Mouse (Mus musculus) midbrain, embryonic 16.5 days (tissue): ENCODE measurements around the gene Picalm. TPM values are rescaled to one million over a fixed set of nuclear protein-coding genes. Genes with fewer than 3 reads are reported as not detected.
"Not testable (repeated sequence)": the region's sequence is repeated elsewhere in the genome, so short reads cannot be mapped to it uniquely, and the experiment has no call there.

Experiments used
- ATAC-seq: fragments of 200-750 bp; cut with Nextera tagmentation; 2 replicates; pipeline ENCODE4 v1.8.0; 2017; ENCODE audit warnings: moderate TSS enrichment
- H3K27ac ChIP-seq: fragments of 300-500 bp; sonication (generic); 2 replicates; pipeline ENCODE4 v1.5.1; 2014; ENCODE audit warnings: mild to moderate bottlenecking, low read length, mixed read lengths
- H3K27me3 ChIP-seq: fragments of 300-500 bp; sonication (generic); 2 replicates; pipeline ENCODE4 v1.6.1; 2014; ENCODE audit warnings: low read depth, low read length, mixed read lengths; ENCODE audit not compliant: control insufficient read depth, insufficient read depth
- H3K36me3 ChIP-seq: fragments of 300-500 bp; sonication (generic); 2 replicates; pipeline ENCODE4 v1.6.1; 2014; ENCODE audit warnings: mild to moderate bottlenecking, low read length, moderate library complexity, mixed read lengths; ENCODE audit not compliant: control insufficient read depth, insufficient read depth
- H3K4me1 ChIP-seq: fragments of 300-500 bp; sonication (generic); 2 replicates; pipeline ENCODE4 v1.6.1; 2014; ENCODE audit warnings: mild to moderate bottlenecking, low read length, mixed read lengths; ENCODE audit not compliant: control insufficient read depth, insufficient read depth
- H3K4me2 ChIP-seq: fragments of 300-500 bp; sonication (generic); 2 replicates; pipeline ENCODE4 v1.6.1; 2014; ENCODE audit warnings: mild to moderate bottlenecking, low read length, mixed read lengths
- H3K4me3 ChIP-seq: fragments of 300-500 bp; sonication (generic); 2 replicates; pipeline ENCODE4 v1.5.1; 2014; ENCODE audit warnings: low read depth, mild to moderate bottlenecking, low read length, moderate library complexity, mixed read lengths
- H3K9ac ChIP-seq: fragments of 300-500 bp; sonication (generic); 2 replicates; pipeline ENCODE4 v1.6.1; 2014; ENCODE audit warnings: low read depth, low read length, mixed read lengths
- H3K9me3 ChIP-seq: fragments of 300-500 bp; sonication (generic); replicated peaks from 2 replicates; pipeline ENCODE4 v1.6.1; 2014; ENCODE audit warnings: mild to moderate bottlenecking, low read length, mixed read lengths; ENCODE audit not compliant: control insufficient read depth, poor library complexity, severe bottlenecking
- WGBS: fragments of 180-500 bp; shearing (Covaris S2); extraction: QIAGEN DNeasy Blood & Tissue Kit; methylation state at CpG from one replicate; pipeline ENCODE4 v1.1.7; 2014; 5-methylcytosine and 5-hydroxymethylcytosine counted together
- polyA plus RNA-seq: library from polyadenylated mRNA; unstranded; fragments of >200 nt; fragmentation: Nextera tagmentation; extraction: Ambion mirVana; gene quantifications from 2 replicates; pipeline ENCODE4 v1.2.1, GENCODE M21; 2015

The Picalm gene
- polyA plus RNA-seq, 1 experiment from 2014 or later, result 38.9 TPM

- ATAC-seq, result no peak
- H3K27me3 ChIP-seq, result no peaks in the 10 kb centered on the region
- H3K9ac ChIP-seq, result no peak overlapping the region
- no peaks in the 10 kb centered on the region for H3K4me1 ChIP-seq
- H3K36me3 ChIP-seq, result peaks cover 11% of the 10 kb centered on the region
- no peak overlapping the region for H3K4me3 ChIP-seq
- no peak overlapping the region for H3K4me2 ChIP-seq
- no peak overlapping the region for H3K27ac ChIP-seq
- no peaks in the 10 kb centered on the region for H3K9me3 ChIP-seq
Measured at GRCm38 (mm10) chr7:90210947-90211346, 80.9 kb downstream of the Picalm start.

DNA sequence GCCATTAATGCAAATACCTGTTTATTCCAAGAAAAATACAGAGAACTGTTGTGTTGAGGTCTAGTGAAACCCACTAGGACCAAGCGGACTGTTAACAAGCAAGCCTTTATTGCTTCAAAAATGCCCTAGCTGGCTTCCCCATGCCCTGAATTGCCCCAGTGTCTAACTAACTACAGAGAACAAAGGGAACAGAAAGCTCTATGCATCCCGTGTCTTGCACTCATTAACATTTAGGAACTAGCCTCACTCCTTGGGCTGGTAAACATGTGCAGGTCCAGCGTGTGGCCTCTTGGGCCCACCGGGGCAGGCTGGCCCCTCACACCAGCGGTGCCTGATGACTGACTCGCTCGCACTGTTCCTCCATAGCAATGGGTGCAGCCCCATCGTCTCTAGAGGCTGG lies 86.5 kb downstream of the Picalm start:
- WGBS, result 63% methylated on average over 8 of the region's 8 CpGs
- no peak for ATAC-seq

GRCm38 (mm10) chr7:90218122-90218521 lies 88.1 kb downstream of the Picalm start:
- 80% methylated on average over 5 of the region's 5 CpGs for WGBS
- no peaks in the 10 kb centered on the region for H3K4me1 ChIP-seq
- no peaks in the 10 kb centered on the region for H3K27me3 ChIP-seq
- H3K9me3 ChIP-seq, result no peaks in the 10 kb centered on the region
- no peak overlapping the region for H3K4me3 ChIP-seq
- H3K4me2 ChIP-seq, result no peak overlapping the region
- H3K36me3 ChIP-seq, result no peaks in the 10 kb centered on the region
- H3K9ac ChIP-seq, result no peak overlapping the region
- ATAC-seq, result no peak
- no peak overlapping the region for H3K27ac ChIP-seq

More for the DNA sequence above, 86.5 kb downstream of the Picalm start:
- no peak overlapping the region for H3K4me2 ChIP-seq
- H3K9ac ChIP-seq, result no peak overlapping the region
- no peaks in the 10 kb centered on the region for H3K36me3 ChIP-seq
- H3K27me3 ChIP-seq, result no peaks in the 10 kb centered on the region
- H3K4me1 ChIP-seq, result no peaks in the 10 kb centered on the region
- H3K9me3 ChIP-seq, result no peaks in the 10 kb centered on the region
- no peak overlapping the region for H3K27ac ChIP-seq
- H3K4me3 ChIP-seq, result no peak overlapping the region

DNA sequence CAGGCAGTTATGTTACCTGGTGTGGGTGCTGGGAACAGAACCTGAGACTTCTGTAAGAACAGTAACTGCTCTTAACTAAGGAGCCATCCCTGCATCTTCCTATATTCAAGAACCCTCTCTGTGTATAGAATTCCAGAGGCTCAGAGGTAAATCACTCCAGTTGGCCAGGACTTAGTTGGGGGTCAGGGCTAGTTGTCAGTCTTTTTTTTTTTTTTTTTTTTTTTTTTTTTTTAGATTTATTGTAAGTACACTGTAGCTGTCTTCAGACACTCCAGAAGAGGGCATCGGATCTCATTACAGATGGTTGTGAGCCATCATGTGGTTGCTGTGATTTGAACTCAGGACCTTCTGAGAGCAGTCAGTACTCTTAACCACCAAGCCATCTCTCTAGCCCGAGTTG lies 91.5 kb downstream of the Picalm start:
- Histone ChIP-seq H3K9ac (no peak overlapping the region), H3K36me3 (no peaks in the 10 kb centered on the region), H3K4me3 (no peak overlapping the region), H3K4me2 (no peak overlapping the region), H3K27me3 (no peaks in the 10 kb centered on the region), H3K4me1 (no peaks in the 10 kb centered on the region), H3K9me3 (no peaks in the 10 kb centered on the region), H3K27ac (no peak overlapping the region)
- 86% methylated on average over 2 of the region's 2 CpGs for WGBS
- no peak for ATAC-seq

- Histone ChIP-seq H3K4me3 (no peak overlapping the region), H3K36me3 (no peaks in the 10 kb centered on the region), H3K27ac (no peak overlapping the region), H3K4me1 (no peaks in the 10 kb centered on the region), H3K9me3 (no peaks in the 10 kb centered on the region), H3K9ac (no peak overlapping the region), H3K4me2 (no peak overlapping the region), H3K27me3 (no peaks in the 10 kb centered on the region)
- ATAC-seq, result no peak
- 95% methylated on average over 4 of the region's 4 CpGs for WGBS
Measured at GRCm38 (mm10) chr7:90228075-90228474, 98.1 kb downstream of the Picalm start.

- H3K36me3 ChIP-seq, H3K27ac ChIP-seq, H3K9me3 ChIP-seq, H3K9ac ChIP-seq, H3K4me3 ChIP-seq, H3K4me2 ChIP-seq, H3K4me1 ChIP-seq, ATAC-seq, H3K27me3 ChIP-seq: not testable (repeated sequence)
Measured at GRCm38 (mm10) chr7:90228884-90229283, 98.9 kb downstream of the Picalm start.

GRCm38 (mm10) chr7:90231431-90231830 lies 101.4 kb downstream of the Picalm start:
- Histone ChIP-seq H3K36me3 (no peaks in the 10 kb centered on the region), H3K9ac (no peak overlapping the region), H3K27ac (no peak overlapping the region), H3K4me1 (no peaks in the 10 kb centered on the region), H3K4me3 (no peak overlapping the region), H3K4me2 (no peak overlapping the region), H3K9me3 (no peaks in the 10 kb centered on the region), H3K27me3 (no peaks in the 10 kb centered on the region)
- WGBS, result 80% methylated on average over 9 of the region's 9 CpGs
- ATAC-seq, result no peak

- H3K4me3 ChIP-seq, result no peak overlapping the region
- no peaks in the 10 kb centered on the region for H3K36me3 ChIP-seq
- no peak overlapping the region for H3K27ac ChIP-seq
- 54% methylated on average over 4 of the region's 4 CpGs for WGBS
- no peaks in the 10 kb centered on the region for H3K4me1 ChIP-seq
- H3K4me2 ChIP-seq, result no peak overlapping the region
- no peaks in the 10 kb centered on the region for H3K9me3 ChIP-seq
- ATAC-seq, result no peak
- H3K9ac ChIP-seq, result no peak overlapping the region
- no peaks in the 10 kb centered on the region for H3K27me3 ChIP-seq
Measured at GRCm38 (mm10) chr7:90233921-90234320, 103.9 kb downstream of the Picalm start.

GRCm38 (mm10) chr7:90236289-90236905 lies 106.4 kb downstream of the Picalm start:
- Histone ChIP-seq H3K9ac (no peak overlapping the region), H3K27me3 (no peaks in the 10 kb centered on the region), H3K27ac (no peak overlapping the region), H3K4me2 (no peak overlapping the region), H3K4me3 (no peak overlapping the region), H3K36me3 (no peaks in the 10 kb centered on the region), H3K9me3 (no peaks in the 10 kb centered on the region), H3K4me1 (no peaks in the 10 kb centered on the region)
- ATAC-seq, result no peak
- WGBS, result 26% methylated on average over 4 of the region's 4 CpGs
